Comparison of ENCODE assay signal across 21 mouse cellular contexts in the genomic region with DNA sequence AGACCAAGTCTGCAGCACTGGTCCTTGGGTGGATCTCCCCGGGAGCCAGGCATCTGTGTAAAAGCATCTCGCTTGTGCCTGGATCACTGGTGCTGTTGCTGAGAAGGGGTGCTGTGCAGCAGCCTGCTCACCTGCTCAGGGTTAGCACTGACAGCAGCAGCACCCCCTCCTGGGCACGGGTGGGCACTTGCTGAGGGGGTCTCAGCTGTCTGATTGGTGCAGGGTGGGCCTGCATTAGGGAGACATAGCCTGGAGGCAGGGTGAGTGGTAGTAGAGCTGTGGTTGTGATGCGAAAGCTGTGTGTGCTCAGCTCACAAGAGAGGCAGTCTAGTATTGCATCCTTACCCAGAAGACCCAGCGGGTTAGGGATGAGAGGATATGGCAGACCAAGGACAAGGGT. TPM values are rescaled to one million over a fixed set of nuclear protein-coding genes. Genes with fewer than 3 reads are reported as not detected.
A peak's percentile ranks its signal among the peaks of the same experiment; 100 is the strongest.
DNase-seq lines count a peak whose midpoint lies in the region; ATAC-seq and TF ChIP-seq lines count a peak whose summit lies in the region.
"Had no signal": no experiment of that assay in that cellular context is flagged by ENCODE, and none has a peak within 500 bp of the region (broad histone marks: within the 10 kb centered on the region; RNA-seq: fewer than 3 reads in every experiment).

No protein-coding gene starts in this region.

- H3K36me3 ChIP-seq in heart, embryonic 12.5 days, result peaks cover 84% of the 10 kb centered on the region
- H3K36me3 ChIP-seq in intestine, postnatal 0 days (ENCODE audit: control insufficient read depth, insufficient read depth), result peaks cover 93% of the 10 kb centered on the region
- peaks cover 37% of the 10 kb centered on the region for H3K36me3 ChIP-seq in intestine, embryonic 15.5 days
- peaks cover 83% of the 10 kb centered on the region for H3K36me3 ChIP-seq in midbrain, postnatal 0 days (ENCODE audit: insufficient read depth, low read length)
- H3K36me3 ChIP-seq in midbrain, embryonic 16.5 days (ENCODE audit: control insufficient read depth, insufficient read depth, low read length), result peaks cover 53% of the 10 kb centered on the region

- WGBS in heart, embryonic 12.5 days, result 77% methylated on average over 5 of the region's 5 CpGs
- 85% methylated on average over 5 of the region's 5 CpGs for WGBS in intestine, postnatal 0 days
- 87% methylated on average over 5 of the region's 5 CpGs for WGBS in intestine, embryonic 15.5 days
- WGBS in midbrain, postnatal 0 days, result 89% methylated on average over 5 of the region's 5 CpGs
- 87% methylated on average over 5 of the region's 5 CpGs for WGBS in midbrain, embryonic 16.5 days
- 84% methylated on average over 5 of the region's 5 CpGs for WGBS in olfactory bulb, adult 2 months

- peak overlapping the region; percentile 92 for H3K27ac ChIP-seq in heart, embryonic 12.5 days (ENCODE audit: poor library complexity, severe bottlenecking)
- no peak overlapping the region for H3K27ac ChIP-seq in intestine, postnatal 0 days (ENCODE audit: low read depth, low read length)
- H3K27ac ChIP-seq in intestine, embryonic 15.5 days, result no peak overlapping the region
- H3K27ac ChIP-seq in midbrain, postnatal 0 days (ENCODE audit: low read depth, low read length), result no peak overlapping the region
- H3K27ac ChIP-seq in midbrain, embryonic 16.5 days (ENCODE audit: low read length), result no peak overlapping the region
- 0 out of 2 replicates have a peak overlapping the region, but pooled peaks have one; percentile 5 for H3K27ac ChIP-seq in olfactory bulb, adult 2 months (ENCODE audit: insufficient read depth, low read depth, low read length)
- H3K27ac ChIP-seq: embryonic facial prominence, embryonic 12.5 days had no signal

- H3K4me1 ChIP-seq in heart, embryonic 12.5 days (replicated peaks), result peaks cover 43% of the 10 kb centered on the region
- no peaks in the 10 kb centered on the region for H3K4me1 ChIP-seq in intestine, postnatal 0 days (replicated peaks; ENCODE audit: control insufficient read depth, insufficient read depth, low read length)
- no peaks in the 10 kb centered on the region for H3K4me1 ChIP-seq in intestine, embryonic 15.5 days (replicated peaks)
- no peaks in the 10 kb centered on the region for H3K4me1 ChIP-seq in midbrain, postnatal 0 days (ENCODE audit: insufficient read depth, low read length)
- no peaks in the 10 kb centered on the region for H3K4me1 ChIP-seq in midbrain, embryonic 16.5 days (ENCODE audit: control insufficient read depth, insufficient read depth, low read length)
- peaks cover 23% of the 10 kb centered on the region for H3K4me1 ChIP-seq in olfactory bulb, adult 2 months (ENCODE audit: control insufficient read depth, insufficient read depth, low read length)
- H3K4me1 ChIP-seq: embryonic facial prominence, embryonic 12.5 days had no signal

- no peaks in the 10 kb centered on the region for H3K9me3 ChIP-seq in heart, embryonic 12.5 days (replicated peaks)
- no peaks in the 10 kb centered on the region for H3K9me3 ChIP-seq in intestine, postnatal 0 days (ENCODE audit: control insufficient read depth)
- H3K9me3 ChIP-seq in intestine, embryonic 15.5 days, result no peaks in the 10 kb centered on the region
- no peaks in the 10 kb centered on the region for H3K9me3 ChIP-seq in midbrain, postnatal 0 days (ENCODE audit: low read length)
- H3K9me3 ChIP-seq in midbrain, embryonic 16.5 days (replicated peaks; ENCODE audit: control insufficient read depth, low read length, poor library complexity, severe bottlenecking), result no peaks in the 10 kb centered on the region
- H3K9me3 ChIP-seq: embryonic facial prominence, embryonic 12.5 days had no signal

- TF ChIP-seq POLR2A in olfactory bulb, adult 2 months (IDR thresholded peaks at IDR 0.05; ENCODE audit: insufficient read depth, low read depth, low read length), result no peak

- ATAC-seq in heart, embryonic 12.5 days (ENCODE audit: insufficient number of reproducible peaks, low FRiP score), result no peak
- no peak for ATAC-seq in intestine, postnatal 0 days
- no peak for ATAC-seq in intestine, embryonic 15.5 days
- ATAC-seq in midbrain, postnatal 0 days (ENCODE audit: low FRiP score), result peak; percentile 38; the same call in 1 of the 2 replicates
- ATAC-seq in midbrain, embryonic 16.5 days, result no peak
- ATAC-seq: liver, postnatal 0 days had no signal

- no peaks in the 10 kb centered on the region for H3K27me3 ChIP-seq in heart, embryonic 12.5 days (replicated peaks)
- no peaks in the 10 kb centered on the region for H3K27me3 ChIP-seq in intestine, postnatal 0 days (replicated peaks; ENCODE audit: control insufficient read depth, insufficient read depth, low read length)
- no peaks in the 10 kb centered on the region for H3K27me3 ChIP-seq in intestine, embryonic 15.5 days (replicated peaks)
- no peaks in the 10 kb centered on the region for H3K27me3 ChIP-seq in midbrain, postnatal 0 days (ENCODE audit: insufficient read depth, low read length)
- no peaks in the 10 kb centered on the region for H3K27me3 ChIP-seq in midbrain, embryonic 16.5 days (ENCODE audit: control insufficient read depth, insufficient read depth, low read depth, low read length)
- H3K27me3 ChIP-seq: embryonic facial prominence, embryonic 12.5 days had no signal

- no peak overlapping the region for H3K9ac ChIP-seq in heart, embryonic 12.5 days
- no peak overlapping the region for H3K9ac ChIP-seq in intestine, postnatal 0 days (ENCODE audit: low read depth, low read length)
- H3K9ac ChIP-seq in intestine, embryonic 15.5 days, result no peak overlapping the region
- H3K9ac ChIP-seq in midbrain, postnatal 0 days (replicated peaks; ENCODE audit: low read length, poor library complexity, severe bottlenecking), result no peak overlapping the region
- no peak overlapping the region for H3K9ac ChIP-seq in midbrain, embryonic 16.5 days (ENCODE audit: low read depth, low read length)
- H3K9ac ChIP-seq: embryonic facial prominence, embryonic 12.5 days; liver, postnatal 0 days had no signal

- no peak overlapping the region for H3K4me3 ChIP-seq in heart, embryonic 12.5 days
- no peak overlapping the region for H3K4me3 ChIP-seq in intestine, postnatal 0 days (ENCODE audit: low read depth, low read length)
- no peak overlapping the region for H3K4me3 ChIP-seq in intestine, embryonic 15.5 days (replicated peaks)
- no peak overlapping the region for H3K4me3 ChIP-seq in midbrain, postnatal 0 days (ENCODE audit: low read depth, low read length)
- no peak overlapping the region for H3K4me3 ChIP-seq in midbrain, embryonic 16.5 days (ENCODE audit: low read depth, low read length)
- H3K4me3 ChIP-seq in olfactory bulb, adult 2 months (ENCODE audit: insufficient read depth, low read depth, low read length), result no peak overlapping the region
- H3K4me3 ChIP-seq: embryonic facial prominence, embryonic 12.5 days had no signal

- intact Hi-C loops in heart, postnatal 25 days (cut with DNase I), result no loop called here

- TF ChIP-seq CTCF in intestine, postnatal 0 days (IDR thresholded peaks at IDR 0.05; ENCODE audit: low read depth), result 0 out of 2 replicates have a peak, but pooled peaks have one; percentile 7
- TF ChIP-seq CTCF in midbrain, postnatal 0 days (IDR thresholded peaks at IDR 0.05), result 0 out of 2 replicates have a peak, but pooled peaks have one; percentile 10
- no peak for TF ChIP-seq CTCF in olfactory bulb, adult 2 months (IDR thresholded peaks at IDR 0.05; ENCODE audit: insufficient read depth, low read depth, low read length)

- DNase-seq in heart, postnatal 25 days (ENCODE audit: low spot score), result no peak
- no peak for DNase-seq in midbrain, postnatal 0 days (ENCODE audit: low spot score)
- no peak for DNase-seq in right cerebral cortex, adult 18-20 months
- DNase-seq: adrenal gland, postnatal 25 days; gastrocnemius, postnatal 36 days; liver; liver, postnatal 0 days; lung, postnatal 14 days; spleen, adult 18-20 months; thymus, adult 18-20 months had no signal

- peak overlapping the region; percentile 11; the same call in 1 of the 2 replicates for H3K4me2 ChIP-seq in heart, embryonic 12.5 days
- H3K4me2 ChIP-seq in intestine, postnatal 0 days (replicated peaks; ENCODE audit: low read depth), result no peak overlapping the region
- no peak overlapping the region for H3K4me2 ChIP-seq in intestine, embryonic 15.5 days (replicated peaks)
- H3K4me2 ChIP-seq in midbrain, postnatal 0 days (ENCODE audit: low read depth, low read length, poor library complexity, severe bottlenecking), result no peak overlapping the region
- H3K4me2 ChIP-seq in midbrain, embryonic 16.5 days (ENCODE audit: low read length), result no peak overlapping the region
- H3K4me2 ChIP-seq: embryonic facial prominence, embryonic 12.5 days had no signal

RNA-seq across cellular contexts. Expression of a gene that starts 20.1 kb away (rescaled TPM):
- polyA plus RNA-seq in heart, embryonic 12.5 days (2016; fragmentation: Nextera tagmentation; extraction: Ambion mirVana), result 0.49 and 0.51 TPM in 2 replicates
- total RNA-seq in heart, postnatal 25 days (2021), result under 1 TPM in 1 of 2 experiments, not detected in 1; 0.95 TPM
- polyA plus RNA-seq in intestine, postnatal 0 days (2015; fragmentation: Nextera tagmentation; extraction: Ambion mirVana), result 0.27 and 0.38 TPM in 2 replicates
- polyA plus RNA-seq in intestine, embryonic 15.5 days (2015; fragmentation: Nextera tagmentation; extraction: Ambion mirVana), result not detected in 2 replicates
- not detected in 2 replicates for total RNA-seq in midbrain, postnatal 0 days (2014; rRNA removed)
- polyA plus RNA-seq in midbrain, postnatal 0 days (2015; fragmentation: Nextera tagmentation; extraction: Ambion mirVana), result 0.43 TPM in 1 of 2 replicates, not detected in the other
- polyA plus RNA-seq in midbrain, embryonic 16.5 days (2015; fragmentation: Nextera tagmentation; extraction: Ambion mirVana), result 0.23 and 0.36 TPM in 2 replicates
- not detected in 2 replicates for polyA plus RNA-seq in olfactory bulb, adult 2 months (2012; ENCODE audit: insufficient read depth, insufficient read length, low replicate concordance, missing spikeins)
- total RNA-seq: adrenal gland, postnatal 25 days; common myeloid progenitor, adult 5-6 weeks; ES-E14; gastrocnemius, postnatal 36 days; megakaryocyte-erythroid progenitor cell, adult 5-6 weeks had no signal
- polyA plus RNA-seq: liver, postnatal 0 days; stomach, embryonic 14.5 days; urinary bladder, adult 2 months had no signal

Comparison
In these comparisons a context has a peak if more than half of its experiments do, and no peak if none do; other contexts are left out.
1. H3K27ac ChIP-seq: peak in heart, embryonic 12.5 days (single experiment) and olfactory bulb, adult 2 months (single experiment); none in intestine, postnatal 0 days (single experiment), intestine, embryonic 15.5 days (single experiment), midbrain, postnatal 0 days (single experiment) and midbrain, embryonic 16.5 days (single experiment).